Comparison of ENCODE assay signal across 12 mouse cellular contexts in the genomic region with DNA sequence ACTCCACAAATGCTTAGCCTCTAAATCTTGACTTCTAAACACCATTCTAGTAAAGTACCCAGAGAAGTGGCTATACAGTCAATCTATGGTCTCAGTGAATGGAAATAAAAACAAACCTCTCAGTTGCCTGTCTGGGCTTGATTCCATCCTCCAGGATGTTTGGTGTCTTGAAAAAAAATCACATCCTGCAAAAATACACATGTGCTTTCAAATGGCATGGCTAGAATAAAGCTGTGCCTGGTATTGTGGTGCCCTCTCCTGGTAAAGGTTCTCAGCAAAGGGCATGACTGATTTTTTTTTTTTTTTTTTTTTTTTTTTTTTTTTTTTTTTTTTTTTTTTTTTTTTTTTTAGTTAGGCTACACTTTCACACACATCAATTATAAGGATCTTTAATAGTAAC.
DNase-seq lines count a peak whose midpoint lies in the region; ATAC-seq and TF ChIP-seq lines count a peak whose summit lies in the region.
"Had no signal": no experiment of that assay in that cellular context is flagged by ENCODE, and none has a peak within 500 bp of the region (broad histone marks: within the 10 kb centered on the region; RNA-seq: fewer than 3 reads in every experiment).

No protein-coding gene starts in this region.

- no peak overlapping the region for H3K9ac ChIP-seq in ES-E14 (ENCODE audit: insufficient read depth, low read depth, low read length, poor library complexity, severe bottlenecking)
- H3K9ac ChIP-seq in limb, embryonic 14.5 days (ENCODE audit: low read depth, low read length, severe bottlenecking) = no peak overlapping the region
- H3K9ac ChIP-seq: liver, embryonic 13.5 days; neural tube, embryonic 12.5 days had no signal

- intact Hi-C loops in left cerebral cortex, adult 2 months (cut with DNase I) = loop anchor here (5.0 kb wide), 1 partner anchor 1411 kb away; no protein-coding TSS in a partner anchor
- intact Hi-C loops in left cerebral cortex, postnatal 36 days (cut with DNase I) = no loop called here
- intact Hi-C loops in heart, postnatal 36 days (cut with DNase I) = no loop called here

- no peak overlapping the region for H3K27ac ChIP-seq in left cerebral cortex, adult 2 months
- no peak overlapping the region for H3K27ac ChIP-seq in ES-E14 (ENCODE audit: insufficient read depth, low read depth, low read length, poor library complexity, severe bottlenecking)
- no peak overlapping the region for H3K27ac ChIP-seq in limb, embryonic 14.5 days (replicated peaks; ENCODE audit: low read depth, low read length)
- H3K27ac ChIP-seq: liver, embryonic 13.5 days; neural tube, embryonic 12.5 days had no signal

- no peaks in the 10 kb centered on the region for H3K27me3 ChIP-seq in limb, embryonic 14.5 days (ENCODE audit: control insufficient read depth, insufficient read depth, low read length)
- H3K27me3 ChIP-seq: liver, embryonic 13.5 days; neural tube, embryonic 12.5 days had no signal

- peak; percentile 50 for TF ChIP-seq CTCF in left cerebral cortex, adult 2 months (IDR thresholded peaks at IDR 0.05)

- H3K4me1 ChIP-seq in ES-E14 (ENCODE audit: control insufficient read depth in 2 of 2, insufficient read depth in 2 of 2, low read length in 2 of 2, poor library complexity in 1 of 2) = no peaks in the 10 kb centered on the region
- H3K4me1 ChIP-seq in limb, embryonic 14.5 days (ENCODE audit: control insufficient read depth, insufficient read depth, low read length) = no peaks in the 10 kb centered on the region
- H3K4me1 ChIP-seq: liver, embryonic 13.5 days; neural tube, embryonic 12.5 days had no signal

- ATAC-seq in cerebellum, adult (ENCODE audit: insufficient number of reproducible peaks, low FRiP score, low TSS enrichment) = no peak
- ATAC-seq in limb, embryonic 14.5 days (ENCODE audit: low FRiP score, low read depth) = no peak

- DNase-seq in cerebellum, postnatal 14 days = peak; percentile 33 to 50
- DNase-seq in left cerebral cortex, adult 2 months (ENCODE audit: extremely low spot score in 1 of 2, low spot score in 2 of 2) = no peak
- no peak for DNase-seq in left cerebral cortex, postnatal 36 days (ENCODE audit: low spot score in 2 of 2)
- no peak for DNase-seq in ES-E14 (ENCODE audit: low read depth, low spot score)
- DNase-seq in limb, embryonic 14.5 days (ENCODE audit: low spot score) = peak; percentile 39
- no peak for DNase-seq in thymus, postnatal 4 days
- no peak for DNase-seq in heart, postnatal 36 days
- DNase-seq: gastrocnemius, postnatal 10 days; liver, embryonic 13.5 days had no signal

- H3K9me3 ChIP-seq in ES-E14 (ENCODE audit: control insufficient read depth, insufficient read depth, low read depth, low read length) = no peaks in the 10 kb centered on the region
- H3K9me3 ChIP-seq in limb, embryonic 14.5 days (ENCODE audit: control insufficient read depth, low read length) = no peaks in the 10 kb centered on the region
- H3K9me3 ChIP-seq: G1E; liver, embryonic 13.5 days; neural tube, embryonic 12.5 days had no signal

- in situ Hi-C loops in ES-E14 (cut with MboI; ENCODE audit: low sequenced_read_pairs in 2 of 2, unreplicated experiment in 2 of 2) = loop anchor here (25.0 kb wide), 2 partner anchors 361 to 486 kb away; no protein-coding TSS in a partner anchor

- TF ChIP-seq POLR2A in limb, embryonic 14.5 days (IDR thresholded peaks at IDR 0.05; ENCODE audit: borderline replicate concordance, extremely low read depth, insufficient read depth, insufficient read length) = no peak

- H3K4me3 ChIP-seq in left cerebral cortex, adult 2 months = no peak overlapping the region
- H3K4me3 ChIP-seq in ES-E14 (ENCODE audit: insufficient read depth in 1 of 2, low read depth in 1 of 2, low read length in 2 of 2, poor library complexity in 1 of 2, severe bottlenecking in 1 of 2) = no peak overlapping the region
- no peak overlapping the region for H3K4me3 ChIP-seq in limb, embryonic 14.5 days (replicated peaks; ENCODE audit: low read length)
- H3K4me3 ChIP-seq: liver, embryonic 13.5 days; neural tube, embryonic 12.5 days had no signal

- H3K4me2 ChIP-seq in limb, embryonic 14.5 days (replicated peaks; ENCODE audit: low read depth, low read length, severe bottlenecking) = no peak overlapping the region
- H3K4me2 ChIP-seq: liver, embryonic 13.5 days; neural tube, embryonic 12.5 days had no signal

- H3K36me3 ChIP-seq in ES-E14 (ENCODE audit: control insufficient read depth, insufficient read depth, low read length, poor library complexity, severe bottlenecking) = no peaks in the 10 kb centered on the region
- H3K36me3 ChIP-seq in limb, embryonic 14.5 days (ENCODE audit: control insufficient read depth, insufficient read depth, low read length) = no peaks in the 10 kb centered on the region
- H3K36me3 ChIP-seq: G1E; liver, embryonic 13.5 days; neural tube, embryonic 12.5 days had no signal

TF ChIP-seq in ES-E14, 5 proteins besides CTCF, POLR2A, EP300 and RAD21:
- TF ChIP-seq ZC3H11A (IDR thresholded peaks at IDR 0.05; ENCODE audit: borderline replicate concordance, low read depth, low read length) (no peak), ZNF384 (IDR thresholded peaks at IDR 0.05; ENCODE audit: low read depth, low read length) (peak; percentile 98)

Comparison
In these comparisons a context has a peak if more than half of its experiments do, and no peak if none do; other contexts are left out.
1. DNase-seq: peak in cerebellum, postnatal 14 days (2 of 2) and limb, embryonic 14.5 days (single experiment); none in left cerebral cortex, adult 2 months (0 of 2), left cerebral cortex, postnatal 36 days (0 of 2), ES-E14 (single experiment), thymus, postnatal 4 days (single experiment) and heart, postnatal 36 days (0 of 2).